Mouse (Mus musculus): Measurements from ENCODE around the gene Slitrk1.

The Slitrk1 gene

DNA sequence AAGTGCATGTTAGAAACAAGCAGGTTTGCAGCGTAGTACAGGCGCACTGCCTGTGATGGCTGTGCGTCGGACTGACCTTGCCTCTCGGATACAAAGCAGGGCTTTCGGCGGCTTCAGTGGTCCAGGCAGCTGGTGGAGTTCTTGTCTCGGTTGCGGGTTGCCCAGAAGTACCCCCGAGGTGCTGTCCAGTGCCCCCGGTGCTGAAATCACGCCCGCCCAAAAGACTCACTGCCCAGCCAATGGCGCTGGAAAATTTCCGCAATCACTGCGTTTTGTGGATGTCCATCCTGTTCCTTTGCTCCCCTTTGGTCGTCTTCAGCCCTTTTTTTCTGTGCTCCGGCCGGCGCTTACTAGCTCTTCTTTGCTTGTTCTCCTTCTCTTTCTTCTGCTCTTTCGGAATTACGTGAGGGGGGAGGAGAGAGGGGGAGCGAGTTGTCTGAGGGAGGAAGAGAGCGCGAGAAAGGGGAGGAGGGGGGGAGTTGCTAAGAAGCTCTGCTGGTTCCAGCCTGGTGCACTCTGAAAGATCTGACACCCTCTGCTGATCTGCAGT is at the start of gene Slitrk1:
Gene Slitrk1 (minus strand): TSS at position 445 of the 550 bp plus-strand sequence.
- DNase-seq (ENCODE audit: low read depth, low spot score) = peak; percentile 38

DNA sequence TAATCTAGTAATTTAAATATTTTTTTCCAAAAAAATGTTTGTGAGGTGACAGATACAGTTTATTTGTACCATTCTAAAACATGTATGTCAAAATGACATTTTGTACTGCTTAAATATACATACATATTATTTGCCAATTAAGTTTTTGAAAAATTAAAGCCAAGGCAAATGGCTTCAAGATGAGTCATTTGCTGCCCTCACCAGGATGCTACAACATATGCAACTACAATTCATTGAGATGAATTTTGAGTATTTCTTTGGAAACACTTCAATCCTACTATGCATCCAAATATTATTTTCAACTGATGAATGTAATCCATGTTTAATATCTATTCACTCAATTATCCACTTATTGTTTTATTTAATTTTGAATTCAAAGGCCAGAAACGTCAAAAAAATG is 21.8 kb upstream of the Slitrk1 start:
- DNase-seq (ENCODE audit: low read depth, low spot score) = no peak

DNA sequence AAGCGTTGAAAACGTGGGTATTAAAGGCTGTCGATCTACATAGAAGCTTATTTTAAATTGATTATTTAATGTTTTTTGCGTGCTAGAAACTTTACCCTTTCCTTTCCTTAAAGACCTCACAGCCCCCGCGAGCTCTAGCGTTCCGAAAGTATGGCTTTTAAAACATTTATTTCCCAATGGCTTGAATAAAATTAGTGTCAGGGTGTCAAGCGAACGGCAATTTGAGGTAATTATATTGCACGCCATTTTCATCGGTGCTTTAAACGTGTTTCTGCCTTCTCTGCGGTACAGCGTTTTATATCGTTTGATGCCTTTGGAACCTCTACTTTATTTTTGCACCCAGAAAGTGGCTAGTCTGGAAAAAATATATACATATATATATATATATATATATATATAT is 378 bp upstream of the Slitrk1 start:
- no peak for DNase-seq (ENCODE audit: low read depth, low spot score)

DNA sequence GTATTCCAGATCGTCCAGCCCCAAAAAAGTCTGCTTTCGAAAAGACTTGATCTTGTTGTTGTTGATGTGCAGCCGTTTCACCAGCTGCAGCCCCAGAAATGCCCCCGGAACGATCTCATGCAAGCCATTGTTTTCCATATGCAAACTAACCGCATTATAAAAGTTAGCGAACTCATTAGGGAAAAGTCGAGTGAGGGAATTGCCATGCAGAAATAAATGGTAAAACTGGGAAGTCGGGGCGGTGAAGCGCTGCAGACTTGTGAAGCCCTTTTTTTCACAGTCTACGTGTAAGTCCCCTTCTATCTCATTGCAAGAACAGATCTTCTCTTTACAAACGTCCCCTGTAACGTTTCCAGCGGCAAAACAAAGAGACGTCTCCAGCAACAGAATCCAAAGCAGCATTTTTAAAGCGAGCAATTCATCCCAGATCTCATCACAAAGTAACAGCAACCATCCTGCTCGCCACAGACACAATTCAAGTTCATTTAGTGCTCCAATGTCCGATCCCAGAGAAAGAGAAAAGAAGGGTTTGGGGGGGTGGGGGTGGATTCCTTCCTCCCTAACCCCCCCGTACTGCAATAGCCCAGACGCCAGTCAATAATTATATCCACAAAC is 975 bp downstream of the Slitrk1 start:
- DNase-seq (ENCODE audit: low read depth, low spot score) = peak; percentile 1

DNA sequence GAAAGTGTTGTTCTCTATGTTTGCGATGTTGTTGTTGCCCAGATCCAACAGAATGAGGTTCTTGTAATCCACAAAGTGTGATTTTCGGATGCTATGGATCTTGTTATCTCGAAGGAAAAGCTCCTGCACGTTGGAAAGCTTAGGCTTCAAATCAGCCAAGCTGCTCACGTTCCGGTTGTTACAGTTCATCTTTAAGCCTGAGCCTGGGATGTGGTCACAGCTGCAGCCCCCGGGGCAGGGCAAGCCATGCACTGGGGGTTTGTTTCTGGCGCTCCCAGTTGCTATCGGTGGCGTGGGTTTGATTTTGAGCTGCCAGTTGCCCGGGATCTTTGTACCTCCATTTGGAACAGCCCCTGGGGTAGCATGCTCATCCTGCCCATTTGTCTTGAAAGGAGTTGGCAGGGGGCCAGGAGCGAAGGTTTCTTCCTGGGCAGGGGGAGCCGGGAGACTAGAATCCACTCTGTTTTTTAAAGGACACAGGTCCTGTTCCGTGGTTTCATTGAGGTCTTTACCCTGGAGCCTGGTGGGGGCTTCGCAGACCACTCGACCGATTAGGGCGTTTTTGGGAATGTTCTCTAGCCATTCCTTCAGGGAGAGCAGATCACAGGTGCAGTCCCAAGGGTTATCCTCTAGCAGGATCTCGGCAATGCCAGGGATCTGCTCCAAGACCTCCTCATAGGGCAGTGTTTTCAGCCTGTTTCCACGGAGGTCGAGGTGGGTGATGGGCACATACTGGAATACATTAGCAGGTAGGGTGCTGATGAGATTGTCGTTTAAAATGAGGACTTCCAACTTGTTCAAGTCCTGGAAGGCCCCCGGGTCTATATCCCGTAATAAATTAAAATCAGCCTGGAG is 1.7 kb downstream of the Slitrk1 start:
- no peak for DNase-seq (ENCODE audit: low read depth, low spot score)

DNA sequence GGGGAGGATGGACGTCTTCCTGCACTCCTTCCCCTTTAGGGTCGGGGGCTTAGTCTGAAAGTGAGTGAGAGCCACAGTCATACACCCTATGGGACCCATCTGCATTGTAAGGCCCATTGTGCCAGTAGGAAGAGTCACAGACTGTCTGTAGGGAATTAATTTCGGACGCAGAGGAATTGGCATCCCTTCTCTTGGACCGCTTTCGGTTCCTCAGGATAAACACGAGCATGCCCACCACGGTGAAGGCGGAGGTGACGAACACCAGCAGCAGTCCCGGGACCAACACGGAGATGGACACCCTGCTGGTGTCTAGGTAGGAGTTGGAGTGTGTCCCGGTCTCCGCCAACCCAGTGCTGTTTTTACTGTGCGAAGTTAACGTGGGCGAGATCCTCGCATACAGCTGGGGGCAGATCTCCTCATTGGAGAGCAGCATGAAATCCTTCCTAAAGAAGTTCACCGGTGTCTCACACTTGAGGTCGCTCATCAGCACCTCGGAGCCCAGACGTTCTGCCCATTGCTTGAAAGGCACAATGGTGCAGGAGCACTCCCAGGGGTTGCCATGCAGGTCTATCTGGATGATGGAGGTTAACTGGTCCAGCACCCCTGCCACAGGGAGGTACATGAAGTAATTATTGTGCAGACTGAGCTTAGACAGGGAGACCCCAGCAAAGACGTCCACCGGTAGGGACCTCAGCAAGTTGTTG is 2.7 kb downstream of the Slitrk1 start:
- peak; percentile 2 for DNase-seq (ENCODE audit: low read depth, low spot score)

DNA sequence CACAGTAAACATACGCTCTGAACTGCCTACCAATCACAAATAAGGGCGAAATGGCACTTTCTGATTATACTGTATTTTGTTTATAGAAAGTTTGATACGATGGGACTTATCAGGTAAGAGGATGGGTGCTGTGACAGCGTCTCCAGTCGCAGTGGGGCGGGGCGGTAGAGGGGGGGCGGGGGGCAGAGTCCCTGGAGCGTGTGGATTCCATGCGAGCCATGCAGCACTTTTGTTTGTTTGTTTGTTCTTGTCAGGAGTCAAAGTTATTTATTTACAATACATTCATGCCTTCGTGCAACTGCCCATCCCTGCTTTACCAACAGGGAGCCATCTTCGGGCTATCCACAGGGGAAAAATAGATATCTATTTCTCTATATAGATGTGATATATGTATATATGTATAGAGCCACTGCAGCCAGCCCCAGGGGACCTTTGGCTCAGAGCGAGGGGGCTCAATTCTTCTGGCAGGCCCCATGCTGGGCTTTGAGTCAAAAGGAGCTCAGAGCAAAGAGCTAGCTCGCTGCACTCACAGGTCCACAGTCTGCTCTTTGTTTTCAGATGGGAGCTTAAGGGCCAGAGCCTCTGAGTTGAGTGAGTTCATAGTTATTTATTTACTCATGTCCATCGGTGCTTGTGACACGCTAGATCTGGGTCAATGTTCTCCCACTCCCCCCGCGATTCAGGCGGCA is 3.4 kb downstream of the Slitrk1 start:
- no peak for DNase-seq (ENCODE audit: low read depth, low spot score)

DNA sequence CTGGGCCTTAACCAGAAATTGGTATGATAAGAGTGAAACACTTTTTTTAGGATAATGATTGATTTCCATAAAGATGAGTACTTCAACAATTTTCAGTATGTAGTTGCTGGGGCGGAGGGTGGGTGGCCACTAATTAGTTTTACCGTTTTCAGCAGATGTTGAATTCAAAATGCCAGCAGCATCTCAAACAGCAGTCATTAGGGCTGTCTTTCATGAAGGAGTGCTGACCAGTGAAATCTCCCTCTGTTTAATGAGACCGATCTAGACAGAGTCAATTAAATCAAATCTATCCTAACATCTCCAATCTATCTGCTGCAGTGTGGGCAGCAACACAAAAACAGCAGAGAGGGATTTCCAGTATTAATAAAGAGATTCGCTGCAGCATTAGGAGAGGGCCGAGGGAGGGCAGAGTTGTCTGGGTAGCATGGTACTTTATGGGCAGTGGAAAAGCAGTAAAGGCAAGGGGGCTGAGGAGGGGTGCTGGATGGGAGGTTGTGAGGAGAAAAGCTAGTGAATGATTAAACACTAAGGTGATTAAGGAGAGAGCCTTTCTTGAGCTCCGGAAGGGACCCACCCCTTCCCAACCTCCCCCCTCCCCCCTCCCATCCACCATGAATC is 4.5 kb downstream of the Slitrk1 start:
- DNase-seq (ENCODE audit: low read depth, low spot score) = no peak

DNA sequence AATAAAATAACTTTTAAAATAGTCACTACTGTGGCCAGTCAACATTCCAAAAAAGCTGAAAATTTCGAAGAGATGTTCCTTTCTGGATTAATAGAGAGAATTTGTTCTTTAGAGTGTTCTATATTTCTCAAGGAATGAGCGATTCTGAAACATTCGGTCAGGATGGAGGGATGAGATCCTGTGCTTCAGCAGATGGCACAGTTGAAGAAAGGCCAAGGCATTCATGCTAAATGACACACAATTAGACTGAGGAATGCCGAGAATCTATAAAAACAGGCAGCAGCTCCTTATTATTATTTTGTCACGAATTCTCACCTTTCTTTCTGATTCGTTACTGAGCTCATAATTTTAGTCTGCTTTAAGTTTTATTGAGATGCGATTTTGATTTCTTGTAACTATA is 15.4 kb downstream of the Slitrk1 start:
- DNase-seq (ENCODE audit: low read depth, low spot score) = no peak

DNA sequence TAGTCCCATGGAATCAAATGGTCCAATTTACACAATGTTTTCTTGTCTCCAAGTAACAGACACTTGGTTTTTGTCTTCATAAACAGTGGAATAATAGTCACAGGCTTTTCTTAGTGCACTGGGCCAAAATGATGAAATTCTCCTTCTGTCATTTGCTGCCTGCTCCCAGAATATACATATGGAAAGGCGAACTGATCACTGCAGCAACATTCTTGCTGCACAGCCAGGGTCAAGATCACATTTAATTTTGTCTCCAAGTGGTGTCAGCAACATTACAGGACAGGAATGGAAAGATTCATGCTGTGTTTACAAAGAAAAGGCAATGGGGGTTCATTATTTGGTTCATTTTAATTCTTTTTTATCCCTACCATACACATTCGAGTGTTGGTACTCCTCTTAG is 18.5 kb downstream of the Slitrk1 start:
- DNase-seq (ENCODE audit: low read depth, low spot score) = no peak

DNA sequence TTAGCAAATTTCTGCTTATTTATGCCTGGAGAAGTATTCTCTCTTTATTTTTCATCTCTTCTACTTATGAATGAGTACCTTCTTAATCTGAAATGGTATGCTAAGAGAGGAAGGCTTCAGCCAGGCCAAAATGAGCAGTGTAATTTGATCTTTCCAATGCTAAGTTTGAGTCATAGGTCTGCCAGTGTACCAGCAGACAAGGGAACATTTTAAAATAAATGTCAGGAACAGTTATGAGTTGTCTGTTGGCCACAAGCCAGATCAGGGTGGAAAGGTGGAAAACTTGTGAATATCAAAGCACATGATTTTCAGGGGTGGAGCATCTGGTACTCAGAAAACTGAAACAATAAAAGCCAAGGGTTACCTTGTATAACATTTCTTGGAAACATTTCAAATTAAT is 46.1 kb downstream of the Slitrk1 start:
- DNase-seq (ENCODE audit: low read depth, low spot score) = no peak

DNA sequence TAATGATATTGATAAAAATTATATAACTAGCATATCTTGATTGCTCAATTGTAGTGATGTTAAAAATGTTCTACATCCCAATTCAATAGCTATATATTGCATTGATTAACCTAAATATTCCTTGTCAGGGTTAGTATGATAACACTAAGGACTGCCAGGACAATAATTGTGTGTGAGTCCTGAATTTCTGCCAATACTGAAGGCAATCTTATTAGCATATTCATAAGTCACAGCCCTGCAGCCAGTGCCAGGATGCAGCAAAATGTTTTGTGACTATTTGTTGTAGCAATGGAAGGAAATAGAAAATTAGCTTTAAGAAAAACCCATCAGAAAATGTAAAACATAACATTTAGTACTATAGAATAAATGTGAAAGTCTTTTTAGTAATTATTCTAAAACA is 49.3 kb downstream of the Slitrk1 start:
- no peak for DNase-seq (ENCODE audit: low read depth, low spot score)

DNA sequence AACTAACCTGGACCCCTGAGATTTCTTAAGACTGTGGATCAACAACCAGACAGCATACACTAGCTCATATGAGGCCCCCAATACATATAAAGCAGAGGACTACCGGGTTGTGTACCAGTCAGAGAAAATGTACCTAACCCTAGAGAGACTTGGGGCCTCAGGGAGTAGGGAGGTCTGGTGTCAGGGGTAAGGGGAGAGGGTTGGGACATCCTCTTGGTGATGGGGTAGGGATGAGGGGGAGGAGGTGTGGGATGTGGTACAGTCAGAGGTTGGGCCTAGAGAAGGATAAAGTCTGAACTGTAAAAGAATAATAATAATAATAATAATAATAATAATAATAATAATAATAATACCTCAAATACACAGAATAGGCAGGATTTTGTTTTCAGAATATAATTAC is 54.6 kb downstream of the Slitrk1 start:
- no peak for DNase-seq (ENCODE audit: low read depth, low spot score)
